Mouse (Mus musculus) frontal cortex, postnatal 36 days (tissue): ENCODE measurements around the gene Mtfr1l.

Source experiments
- DNase-seq, 2 experiments: peaks; one replicate each; pipeline ENCODE4 v3.0.0; 2022; ENCODE audit warnings: low spot score in 2 of 2

The Mtfr1l gene

DNA sequence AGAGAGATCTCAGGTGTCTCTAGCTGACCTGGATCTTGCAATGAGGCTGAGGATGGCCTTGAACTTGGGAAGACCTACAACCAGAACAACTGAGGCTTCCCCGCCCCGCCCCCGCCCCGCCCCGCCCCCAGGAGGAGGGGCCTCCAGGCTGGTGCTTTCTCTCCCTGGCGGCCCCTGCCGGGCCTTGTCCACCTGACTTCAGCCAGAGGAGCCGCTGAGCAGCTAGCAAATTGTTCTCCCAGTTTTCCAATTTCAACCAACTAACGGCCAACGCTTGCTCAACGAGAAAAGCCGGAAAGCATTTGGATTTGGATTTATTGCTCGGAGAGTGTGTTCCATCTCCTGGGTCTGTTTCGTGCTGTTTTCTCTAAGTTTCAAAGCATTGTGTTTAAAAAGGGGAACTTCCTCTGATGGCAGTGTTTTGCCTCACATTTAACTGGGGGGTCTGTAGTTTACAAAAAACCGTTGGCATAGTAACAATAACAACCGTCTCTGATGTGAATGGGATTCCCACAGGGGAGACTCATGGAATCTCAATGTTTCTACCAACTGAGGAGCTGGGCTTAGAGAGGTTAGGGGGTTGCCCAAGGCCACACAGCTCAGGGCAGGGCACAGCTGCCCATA, 22.6 kb upstream of the Mtfr1l start:
- DNase-seq = no peak

DNA sequence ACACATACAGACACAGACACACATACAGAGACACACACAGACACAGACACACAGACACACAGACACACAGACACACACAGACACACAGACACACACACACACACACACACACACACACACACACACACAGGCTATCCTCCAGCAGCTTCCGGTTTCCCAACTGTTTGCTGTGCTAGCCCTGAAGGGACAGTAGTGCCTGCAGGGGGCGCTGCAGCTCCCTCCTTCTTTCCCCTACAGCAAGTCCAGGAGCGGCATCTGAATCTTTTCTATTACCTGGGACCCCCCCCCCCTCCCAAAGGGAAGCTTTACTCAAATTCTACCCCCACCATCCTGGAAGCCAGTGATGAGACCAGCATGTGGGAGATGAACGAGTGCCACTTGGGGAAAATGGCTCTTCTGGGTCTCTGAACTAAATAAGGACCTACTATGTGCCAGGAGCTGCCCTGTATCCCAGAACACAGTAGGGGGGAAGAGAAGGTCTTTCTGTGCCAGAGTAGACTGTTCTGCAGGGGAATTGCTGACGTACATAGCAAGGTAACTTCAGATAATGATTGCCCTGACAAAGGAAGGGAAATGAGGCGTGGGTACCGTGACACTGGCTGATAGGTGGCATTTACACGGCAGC, 20.9 kb upstream of the Mtfr1l start:
- DNase-seq = no peak

- DNase-seq = no peak
These were observed 18.4 kb upstream of the Mtfr1l start for GRCm38 (mm10) chr4:134553631-134554030.

GRCm38 (mm10) chr4:134551494-134552316, 16.5 kb upstream of the Mtfr1l start, which contains the start of gene Selenon:
Selenon (minus strand) TSS chr4:134552166.
- DNase-seq = peak; percentile 37 to 51

DNA sequence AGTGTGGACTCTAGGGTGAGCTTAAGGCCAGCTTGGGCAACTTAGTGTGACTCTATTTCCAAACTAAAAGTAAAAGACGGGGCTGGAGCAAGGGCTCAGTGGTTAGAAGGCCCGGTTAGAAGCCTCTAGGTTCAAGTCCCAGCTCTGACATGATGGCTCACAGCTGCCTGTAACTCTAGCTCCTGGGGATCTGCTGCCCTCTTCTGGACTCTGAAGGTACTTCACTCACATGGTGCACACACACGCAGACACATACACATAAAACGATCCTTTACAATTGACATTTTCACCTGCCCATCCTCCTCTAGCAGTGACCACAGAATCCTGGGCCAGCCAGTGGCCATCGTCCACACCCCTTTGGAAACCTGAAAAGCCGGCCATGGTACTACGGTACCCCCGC, 14.7 kb upstream of the Mtfr1l start:
- DNase-seq = no peak

DNA sequence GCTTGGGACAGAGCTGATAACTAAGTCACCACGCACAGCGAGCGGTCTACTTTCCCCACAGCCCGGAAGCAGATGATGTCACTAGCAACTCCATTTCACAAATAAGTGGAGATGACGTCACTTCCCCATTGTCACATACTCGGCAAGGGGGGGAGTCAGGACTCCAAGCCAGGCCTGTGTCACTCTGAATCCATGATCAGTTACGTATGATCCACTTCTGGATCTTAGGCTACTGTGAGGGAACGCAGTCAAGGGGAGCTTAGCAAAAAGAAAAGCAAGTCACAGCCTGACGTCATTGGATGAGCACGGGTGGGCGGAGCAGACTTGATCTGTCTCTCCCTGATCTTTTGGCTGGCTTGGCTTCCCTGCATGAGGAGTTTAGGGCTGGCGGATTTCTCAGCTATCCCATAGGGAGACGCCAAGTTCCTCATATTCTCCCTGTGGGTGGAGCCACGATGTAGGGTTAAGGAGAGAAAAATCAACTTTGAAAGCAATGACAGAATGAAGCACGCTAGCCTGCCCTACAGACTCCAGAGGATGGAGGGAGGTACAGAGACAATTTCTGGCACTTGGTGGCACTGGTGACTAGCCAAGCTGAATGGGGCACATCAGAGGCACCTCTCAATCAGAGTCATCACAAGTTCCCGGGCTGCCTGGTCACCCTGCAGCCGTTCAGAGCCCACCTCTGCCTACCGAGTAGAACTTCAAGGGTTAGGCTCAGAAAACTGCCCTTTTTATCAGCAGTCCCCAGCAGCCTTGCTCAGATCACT, 13.2 kb upstream of the Mtfr1l start:
- peak in 1 of 2 experiments; percentile 27 for DNase-seq

DNA sequence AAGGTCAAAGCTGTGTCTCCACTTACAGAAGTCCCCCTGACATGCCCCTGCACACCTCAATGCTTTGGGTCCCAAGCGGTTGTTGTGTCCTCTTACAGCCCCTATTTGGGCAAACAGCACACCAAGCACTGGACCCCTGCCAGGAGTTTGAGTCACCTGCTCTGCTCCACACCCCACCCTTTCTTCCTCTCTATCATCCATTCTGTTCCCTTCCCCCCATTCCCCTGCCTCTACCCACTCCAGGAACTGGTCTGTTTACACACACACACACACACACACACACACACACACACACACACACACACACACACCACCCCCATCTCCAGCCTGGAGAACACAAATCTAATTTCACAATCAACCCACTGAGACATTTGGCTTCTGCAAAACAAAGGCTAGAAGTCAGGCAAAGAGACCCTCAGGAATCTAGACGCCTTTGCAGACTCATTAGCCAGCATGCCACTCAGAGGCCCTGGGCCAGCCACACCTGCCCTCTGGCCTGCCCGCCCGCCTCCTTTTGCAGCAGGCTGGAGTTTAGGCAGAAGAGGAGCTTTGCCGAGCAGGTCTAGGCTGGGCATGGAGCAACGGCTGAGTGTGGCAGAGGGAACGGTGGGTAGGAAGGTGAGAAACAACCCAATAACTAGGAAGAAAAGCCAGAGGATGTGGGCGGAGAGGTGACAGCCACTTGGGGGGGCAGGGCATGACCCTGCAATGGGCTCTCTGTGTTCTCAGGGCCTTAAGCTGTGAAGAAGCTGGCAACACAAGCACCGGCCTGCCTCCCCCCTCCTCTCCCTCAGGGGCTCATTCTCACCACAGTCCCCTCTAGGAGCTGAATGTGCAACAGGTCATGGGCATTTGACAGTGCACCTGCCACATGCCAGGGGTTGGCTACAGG, 11.9 kb upstream of the Mtfr1l start:
- no peak for DNase-seq

- peak; percentile 95 to 96 for DNase-seq
These were observed 8.1 kb upstream of the Mtfr1l start for GRCm38 (mm10) chr4:134543261-134543660.

GRCm38 (mm10) chr4:134542726-134543125, 7.5 kb upstream of the Mtfr1l start:
- DNase-seq = no peak

DNA sequence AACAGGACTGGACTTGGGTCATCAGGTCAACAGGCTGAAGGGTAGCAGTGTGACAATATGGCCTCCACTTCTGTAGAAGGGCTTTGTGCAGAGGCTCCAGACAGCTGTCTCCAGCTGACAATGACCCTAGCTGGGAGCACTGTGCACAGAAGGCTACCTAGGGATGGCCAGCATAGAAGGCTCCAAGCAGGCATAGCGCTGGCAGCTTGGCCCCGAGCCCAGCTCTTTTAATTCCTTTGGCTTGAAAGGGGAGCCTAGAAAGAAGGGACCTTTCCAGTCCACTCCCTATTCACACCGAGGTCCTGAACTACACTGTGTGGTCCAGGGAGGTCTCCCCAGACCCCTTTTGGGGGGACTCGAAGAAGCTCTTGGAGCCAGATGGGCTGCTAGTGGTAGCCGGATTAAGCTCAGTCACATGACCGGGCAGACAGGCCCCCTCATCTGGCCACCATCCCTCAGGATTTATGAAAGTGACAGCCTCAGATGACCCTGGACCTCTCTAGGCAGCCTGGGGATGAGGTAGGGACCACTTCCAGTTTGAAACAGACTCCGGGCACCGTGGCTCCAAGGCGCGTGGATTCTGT, 3.9 kb upstream of the Mtfr1l start:
- DNase-seq = no peak

DNA sequence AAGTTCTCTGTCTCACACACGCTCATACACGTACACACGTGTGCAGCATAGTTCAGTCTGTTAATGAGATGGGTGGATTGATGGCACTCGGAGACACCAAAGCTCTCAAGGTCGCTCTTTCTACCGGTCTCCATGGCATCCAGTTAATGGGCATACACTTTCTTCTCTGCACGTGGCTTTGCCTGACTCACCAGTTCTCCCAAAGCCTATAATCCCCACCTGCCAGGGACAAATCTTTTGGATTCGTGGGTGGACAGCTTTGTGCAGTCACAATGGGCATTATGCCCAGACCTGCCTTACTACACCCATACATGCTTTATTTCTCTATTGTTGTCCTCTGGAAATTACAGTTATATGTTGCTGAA, 582 bp upstream of the Mtfr1l start:
- DNase-seq = peak in 1 of 2 experiments; percentile 56

- DNase-seq = peak in 1 of 2 experiments; percentile 47
These were observed 882 bp downstream of the Mtfr1l start for GRCm38 (mm10) chr4:134534124-134534886.

GRCm38 (mm10) chr4:134533421-134533820, 1.8 kb downstream of the Mtfr1l start:
- DNase-seq = no peak

- DNase-seq = no peak
These were observed 2.3 kb downstream of the Mtfr1l start for GRCm38 (mm10) chr4:134532928-134533327.

GRCm38 (mm10) chr4:134526220-134526619, 9.0 kb downstream of the Mtfr1l start:
- DNase-seq = no peak

DNA sequence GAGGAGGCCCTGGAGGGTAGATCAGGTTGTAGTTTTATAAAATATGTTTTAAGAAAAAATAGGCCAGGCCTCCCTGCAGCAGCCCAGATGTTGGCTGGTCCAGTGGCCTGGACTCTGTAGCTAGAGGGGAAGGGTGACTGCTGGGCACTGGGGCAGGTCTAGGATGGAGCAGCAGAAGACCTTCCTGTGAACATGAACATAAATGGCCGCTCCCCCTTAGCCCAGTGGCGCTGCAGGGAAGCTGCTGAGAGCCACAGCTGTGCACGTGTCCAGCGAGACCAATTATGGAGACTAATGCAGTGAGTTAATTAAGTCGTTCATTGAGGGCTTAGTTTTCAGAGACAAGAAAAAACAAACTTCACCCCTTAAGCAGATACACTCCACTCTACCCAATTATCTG, 9.4 kb downstream of the Mtfr1l start:
- no peak for DNase-seq

- DNase-seq = no peak
These were observed 11.7 kb downstream of the Mtfr1l start for GRCm38 (mm10) chr4:134523447-134523846.

DNA sequence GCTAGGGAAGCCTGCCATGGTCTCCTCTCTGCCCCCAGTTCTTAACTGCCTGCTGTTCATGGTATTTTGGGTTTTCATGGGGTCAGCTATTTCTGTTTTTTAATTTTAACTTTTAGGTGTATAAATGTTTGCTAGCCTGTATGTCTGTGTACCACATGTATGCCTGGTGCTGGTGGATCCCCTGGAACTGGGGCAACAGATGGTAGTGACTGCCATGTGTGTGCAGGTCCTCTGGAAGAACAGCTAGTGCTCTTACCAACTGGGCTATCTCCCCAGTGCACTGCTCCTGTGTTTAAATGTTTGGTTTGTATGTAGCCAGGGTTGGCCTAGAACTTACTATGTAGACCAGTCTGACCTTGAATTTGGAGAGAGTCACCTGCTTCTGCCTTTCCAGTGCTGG, 15.9 kb downstream of the Mtfr1l start:
- no peak for DNase-seq

DNA sequence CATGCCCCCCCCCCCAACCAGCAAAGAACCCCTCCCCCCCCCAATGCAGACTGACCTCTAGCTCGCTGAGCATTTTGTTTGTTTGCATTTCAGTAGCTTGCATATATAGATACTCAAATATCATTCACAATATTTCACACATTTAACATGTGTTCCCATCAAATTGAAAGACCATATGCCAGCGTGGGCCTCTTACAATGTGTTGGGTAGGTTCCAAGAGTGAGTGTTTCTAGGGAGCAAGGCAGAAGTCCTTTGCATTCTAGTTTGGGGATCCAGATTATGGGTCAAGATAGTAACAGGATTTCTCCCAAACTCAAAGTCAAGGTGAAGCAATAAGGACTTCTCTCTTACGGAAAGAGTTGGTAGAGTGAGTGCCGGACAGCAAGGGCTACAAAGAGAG, 16.6 kb downstream of the Mtfr1l start:
- DNase-seq = peak in 1 of 2 experiments; percentile 40

GRCm38 (mm10) chr4:134517719-134518118, 17.5 kb downstream of the Mtfr1l start:
- DNase-seq = peak; percentile 48 to 59
